Mouse (Mus musculus) stomach, postnatal 0 days (tissue): ENCODE measurements at regions not wholly inside any gene's neighbourhood (a gene's known extent, or its start where the extent isn't known, plus 50 kb on each side); places are given as distances from the start of the nearest gene placed in this dataset.

ENCODE experiments used
- CTCF ChIP-seq: IDR thresholded peaks from 2 replicates; pipeline ENCODE4 v1.5.1; 2016; ENCODE audit warnings: antibody characterized with exemption, low read depth, mild to moderate bottlenecking, moderate library complexity
- EP300 ChIP-seq: optimal IDR thresholded peaks from 2 replicates; pipeline ENCODE3; 2016; ENCODE audit warnings: antibody characterized with exemption

DNA sequence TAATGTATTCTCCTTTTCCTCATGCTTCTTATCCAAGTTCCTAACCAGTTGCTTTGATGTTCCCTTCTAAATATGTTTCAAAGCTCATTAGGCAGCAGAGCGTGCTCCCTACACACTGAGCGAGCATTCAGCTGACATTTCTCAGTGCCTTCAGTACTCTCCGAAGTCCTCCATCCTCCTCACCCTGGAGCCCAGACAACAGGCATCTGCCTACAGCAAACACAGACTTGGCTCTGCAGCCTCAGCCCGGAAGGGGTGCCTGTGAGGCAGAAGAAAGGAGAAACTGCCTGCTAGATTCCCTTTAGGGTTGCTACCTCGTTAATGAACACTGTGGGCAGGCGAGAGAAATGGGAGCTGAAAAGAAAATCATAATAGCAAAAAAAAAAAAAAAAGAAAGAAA lies 57.2 kb upstream of the Kcna3 start:
- TF ChIP-seq CTCF (no peak), EP300 (no peak)
